Mouse (Mus musculus) intestine, embryonic 16.5 days (tissue): ENCODE measurements at regions not wholly inside any gene's neighbourhood (a gene's known extent, or its start where the extent isn't known, plus 50 kb on each side); places are given as distances from the start of the nearest gene placed in this dataset.
"Not testable (repeated sequence)": the region's sequence is repeated elsewhere in the genome, so short reads cannot be mapped to it uniquely, and the experiment has no call there.

Experiments used
- ATAC-seq: fragments of 200-750 bp; cut with Nextera tagmentation; 2 replicates; pipeline ENCODE4 v1.8.0; 2017; ENCODE audit warnings: moderate TSS enrichment, moderate library complexity
- H3K27ac ChIP-seq: fragments of 300-500 bp; sonication (generic); 2 replicates; pipeline ENCODE4 v1.5.1; 2014; ENCODE audit warnings: mild to moderate bottlenecking, low read length
- H3K27me3 ChIP-seq: fragments of 300-500 bp; sonication (generic); replicated peaks from 2 replicates; pipeline ENCODE4 v1.6.1; 2014; ENCODE audit warnings: low read length, control low read depth, mixed read lengths; ENCODE audit not compliant: control insufficient read depth, insufficient read depth
- H3K36me3 ChIP-seq: fragments of 300-500 bp; sonication (generic); 2 replicates; pipeline ENCODE4 v1.6.1; 2014; ENCODE audit warnings: low read length, control low read depth; ENCODE audit not compliant: control insufficient read depth, insufficient read depth
- H3K4me1 ChIP-seq: fragments of 300-500 bp; sonication (generic); 2 replicates; pipeline ENCODE4 v1.6.1; 2014; ENCODE audit warnings: low read length, control low read depth, mixed read lengths; ENCODE audit not compliant: control insufficient read depth, insufficient read depth
- H3K4me2 ChIP-seq: fragments of 300-500 bp; sonication (generic); 2 replicates; pipeline ENCODE4 v1.6.1; 2014; ENCODE audit warnings: low read depth, low read length, control low read depth
- H3K4me3 ChIP-seq: fragments of 300-500 bp; sonication (generic); 2 replicates; pipeline ENCODE4 v1.5.1; 2014; ENCODE audit warnings: mild to moderate bottlenecking, low read length
- H3K9ac ChIP-seq: fragments of 300-500 bp; sonication (generic); 2 replicates; pipeline ENCODE4 v1.6.1; 2014; ENCODE audit warnings: low read depth, low read length
- H3K9me3 ChIP-seq: fragments of 300-500 bp; sonication (generic); 2 replicates; pipeline ENCODE4 v1.6.1; 2016; ENCODE audit warnings: low read length, control low read depth; ENCODE audit not compliant: control insufficient read depth
- WGBS: fragments of 180-500 bp; shearing (Covaris S2); extraction: QIAGEN DNeasy Blood & Tissue Kit; methylation state at CpG from one replicate; pipeline ENCODE4 v1.1.7; 2014; 5-methylcytosine and 5-hydroxymethylcytosine counted together

- not testable (repeated sequence) for H3K4me3 ChIP-seq, ATAC-seq, H3K4me1 ChIP-seq, H3K4me2 ChIP-seq, H3K36me3 ChIP-seq, H3K9ac ChIP-seq, H3K9me3 ChIP-seq, H3K27ac ChIP-seq, H3K27me3 ChIP-seq
These were observed 1168.8 kb upstream of the Tacstd2 start for GRCm38 (mm10) chr6:68704291-68704800.

DNA sequence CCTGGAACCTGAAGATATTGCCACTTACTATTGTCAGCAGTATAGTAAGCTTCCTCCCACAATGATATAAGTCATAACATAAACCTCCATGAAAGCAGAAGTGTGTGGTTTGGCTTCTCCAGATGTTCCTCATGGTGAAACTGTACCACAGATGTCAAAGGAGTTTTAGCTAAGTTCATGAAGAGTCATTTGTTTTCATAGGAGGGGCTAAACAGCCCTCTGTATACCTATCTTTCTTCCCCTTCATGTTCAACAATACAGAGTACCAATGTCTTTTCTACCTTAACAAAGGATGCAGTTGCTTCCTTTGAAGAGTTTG, 1145.2 kb upstream of the Tacstd2 start:
- not testable (repeated sequence) for H3K9ac ChIP-seq, H3K27me3 ChIP-seq, H3K4me3 ChIP-seq, H3K4me2 ChIP-seq, H3K9me3 ChIP-seq, H3K27ac ChIP-seq, H3K36me3 ChIP-seq, H3K4me1 ChIP-seq, ATAC-seq

DNA sequence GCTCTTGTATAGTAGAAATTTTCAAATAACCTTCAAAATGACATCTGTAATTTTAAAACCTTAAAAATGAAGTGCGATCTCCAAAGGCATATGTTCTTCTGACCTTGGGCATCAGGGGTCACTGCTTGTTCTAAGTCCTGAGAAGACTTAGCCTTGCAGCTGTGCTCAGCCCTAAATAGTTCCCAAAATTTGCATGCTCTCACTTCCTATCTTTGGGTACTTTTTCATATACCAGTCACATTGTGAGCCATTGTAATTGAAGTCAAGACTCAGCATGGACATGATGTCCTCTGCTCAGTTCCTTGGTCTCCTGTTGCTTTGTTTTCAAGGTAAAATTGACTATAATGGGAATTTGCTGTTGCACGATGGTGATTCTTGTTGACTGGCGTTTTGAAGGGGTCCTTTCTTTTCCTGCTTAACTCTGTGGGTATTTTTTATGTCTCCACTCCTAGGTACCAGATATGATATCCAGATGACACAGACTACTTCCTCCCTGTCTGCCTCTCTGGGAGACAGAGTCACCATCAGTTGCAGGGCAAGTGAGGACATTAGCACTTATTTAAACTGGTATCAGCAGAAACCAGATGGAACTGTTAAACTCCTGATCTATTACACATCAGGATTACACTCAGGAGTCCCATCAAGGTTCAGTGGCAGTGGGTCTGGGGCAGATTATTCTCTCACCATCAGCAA, 1144.6 kb upstream of the Tacstd2 start:
- Histone ChIP-seq H3K27me3 (no peaks in the 10 kb centered on the region), H3K4me3 (no peak overlapping the region), H3K9ac (no peak overlapping the region), H3K4me2 (no peak overlapping the region), H3K36me3 (no peaks in the 10 kb centered on the region), H3K4me1 (no peaks in the 10 kb centered on the region), H3K27ac (no peak overlapping the region), H3K9me3 (no peaks in the 10 kb centered on the region)
- WGBS, result 84% methylated on average over 3 of the region's 3 CpGs
- ATAC-seq, result no peak

DNA sequence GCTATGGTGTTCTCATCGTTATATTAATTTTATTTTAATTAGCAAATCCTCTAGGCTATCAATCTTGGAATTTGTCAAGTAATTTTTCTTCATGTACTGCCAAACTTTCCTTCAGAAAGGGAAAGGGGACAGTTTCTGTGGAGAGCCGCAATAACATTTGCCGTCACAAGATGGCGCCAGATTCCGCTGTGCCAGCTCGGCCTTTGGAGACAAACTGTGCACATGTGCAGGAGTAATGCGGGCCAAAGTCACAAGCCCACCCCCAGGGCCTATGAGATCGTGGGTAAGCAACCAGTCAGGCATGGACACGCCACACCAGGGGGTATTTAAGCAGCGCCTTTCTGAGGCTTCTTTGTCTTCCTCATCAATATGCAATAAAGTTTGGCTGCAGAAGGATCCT, 1132.8 kb upstream of the Tacstd2 start:
- not testable (repeated sequence) for H3K4me2 ChIP-seq, H3K4me3 ChIP-seq, H3K27ac ChIP-seq, H3K9ac ChIP-seq, H3K36me3 ChIP-seq, ATAC-seq, H3K27me3 ChIP-seq, H3K4me1 ChIP-seq, H3K9me3 ChIP-seq
- WGBS, result 3% methylated on average over 10 of the region's 10 CpGs

DNA sequence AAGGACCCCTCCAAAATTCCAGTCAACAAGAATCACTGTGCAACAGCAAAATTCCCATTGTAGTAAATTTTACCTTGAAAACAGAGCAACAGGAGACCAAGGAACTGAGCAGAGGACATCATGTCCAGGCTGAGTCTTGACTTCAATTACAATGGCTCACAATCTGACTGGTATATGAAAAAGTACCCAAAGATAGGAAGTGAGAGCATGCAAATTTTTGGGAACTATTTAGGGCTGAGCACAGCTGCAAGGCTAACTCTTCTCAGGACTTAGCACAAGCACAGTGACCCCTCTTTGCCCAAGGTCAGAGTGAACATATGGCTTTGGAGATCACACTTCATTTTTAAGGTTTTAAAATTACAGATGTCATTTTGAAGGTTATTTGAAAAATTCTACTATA, 1096.7 kb upstream of the Tacstd2 start:
- H3K4me1 ChIP-seq, H3K9ac ChIP-seq, H3K9me3 ChIP-seq, H3K4me2 ChIP-seq, H3K27ac ChIP-seq, H3K27me3 ChIP-seq, H3K4me3 ChIP-seq, H3K36me3 ChIP-seq, ATAC-seq: not testable (repeated sequence)

DNA sequence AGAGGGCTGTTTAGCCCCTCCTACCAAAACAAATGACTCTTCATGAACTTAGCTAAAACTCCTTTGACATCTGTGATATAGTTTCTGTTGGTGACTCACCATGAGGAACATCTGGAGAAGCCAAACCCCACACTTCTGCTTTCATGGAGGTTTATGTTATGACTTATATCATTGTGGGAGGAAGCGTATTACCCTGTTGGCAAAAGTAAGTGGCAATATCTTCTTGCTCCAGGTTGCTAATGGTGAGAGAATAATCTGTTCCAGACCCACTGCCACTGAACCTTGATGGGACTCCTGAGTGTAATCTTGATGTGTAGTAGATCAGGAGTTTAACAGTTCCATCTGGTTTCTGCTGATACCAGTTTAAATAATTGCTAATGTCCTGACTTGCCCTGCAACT, 1096.2 kb upstream of the Tacstd2 start:
- Histone ChIP-seq H3K4me1 (no peaks in the 10 kb centered on the region), H3K9ac (no peak overlapping the region), H3K36me3 (no peaks in the 10 kb centered on the region), H3K4me3 (no peak overlapping the region), H3K27ac (no peak overlapping the region), H3K27me3 (no peaks in the 10 kb centered on the region), H3K4me2 (no peak overlapping the region), H3K9me3 (no peaks in the 10 kb centered on the region)
- 68% methylated on average over 1 of the region's 1 CpGs for WGBS
- ATAC-seq, result no peak

DNA sequence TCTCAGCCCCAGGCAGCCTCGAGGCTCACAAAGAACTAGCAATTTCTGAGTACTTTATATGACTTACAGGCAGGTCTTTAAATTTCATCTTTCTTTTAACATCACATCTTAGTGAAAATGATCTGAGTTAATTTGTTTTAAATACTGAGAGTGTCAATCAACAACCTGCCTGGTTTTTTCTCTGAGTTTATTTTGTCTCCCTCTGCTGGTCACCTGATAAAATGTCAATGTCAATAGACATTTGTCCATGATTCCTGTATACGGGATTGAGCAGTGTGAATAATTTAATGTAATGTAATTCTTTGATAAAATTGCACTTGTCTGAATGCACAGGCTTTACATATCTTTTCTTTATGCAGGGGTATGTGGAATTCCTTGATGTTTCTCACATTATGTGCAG, 1070.4 kb upstream of the Tacstd2 start:
- no peak overlapping the region for H3K4me3 ChIP-seq
- H3K27me3 ChIP-seq, result no peaks in the 10 kb centered on the region
- no peaks in the 10 kb centered on the region for H3K4me1 ChIP-seq
- H3K4me2 ChIP-seq, result no peak overlapping the region
- no peaks in the 10 kb centered on the region for H3K36me3 ChIP-seq
- WGBS, result 72% methylated on average over 2 of the region's 2 CpGs
- no peaks in the 10 kb centered on the region for H3K9me3 ChIP-seq
- H3K9ac ChIP-seq, result no peak overlapping the region
- no peak for ATAC-seq
- no peak overlapping the region for H3K27ac ChIP-seq
